Mouse (Mus musculus) naive thymus-derived CD4-positive, alpha-beta T cell, adult 2 months (primary cell): Measurements from ENCODE around the gene Zbtb41.

Experiments used
- DNase-seq: peaks from one replicate; pipeline ENCODE4 v3.0.0-alpha.2; 2011; ENCODE audit warnings: low read depth

The Zbtb41 gene

DNA sequence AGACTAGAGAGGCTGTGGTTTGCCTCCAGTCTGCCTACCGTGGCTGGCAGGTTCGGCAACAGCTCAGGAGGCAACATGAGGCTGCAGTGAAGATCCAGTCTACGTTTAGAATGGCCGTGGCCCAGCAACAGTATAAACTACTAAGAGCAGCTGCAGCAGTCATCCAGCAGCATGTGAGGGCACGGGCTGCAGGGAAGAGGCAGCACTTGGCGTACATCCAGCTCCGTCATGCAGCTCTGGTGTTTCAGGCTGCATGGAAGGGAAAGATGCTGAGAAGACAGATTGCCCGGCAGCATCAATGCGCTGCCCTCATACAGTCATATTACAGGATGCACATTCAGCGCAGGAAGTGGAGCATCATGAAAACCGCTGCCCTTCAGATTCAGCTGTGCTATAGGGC, 56.8 kb downstream of the Zbtb41 start:
- DNase-seq = no peak

DNA sequence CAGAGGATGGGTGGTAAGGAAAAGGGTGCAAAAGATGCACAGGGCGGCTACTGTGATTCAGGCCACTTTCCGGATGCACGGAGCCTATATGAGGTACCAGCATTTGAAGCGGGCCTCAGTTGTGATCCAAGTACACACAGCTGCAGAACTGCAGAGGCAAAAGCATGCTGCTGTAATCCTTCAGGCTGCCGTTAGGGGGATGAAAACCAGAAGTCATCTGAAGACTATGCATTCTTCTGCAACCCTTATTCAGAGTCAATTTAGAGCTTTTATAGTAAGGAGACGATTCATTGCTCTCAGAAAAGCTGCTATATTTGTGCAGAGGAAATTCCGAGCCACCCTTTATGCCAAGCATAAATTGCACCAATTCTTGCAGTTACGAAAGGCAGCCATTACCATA, 58.2 kb downstream of the Zbtb41 start:
- no peak for DNase-seq

DNA sequence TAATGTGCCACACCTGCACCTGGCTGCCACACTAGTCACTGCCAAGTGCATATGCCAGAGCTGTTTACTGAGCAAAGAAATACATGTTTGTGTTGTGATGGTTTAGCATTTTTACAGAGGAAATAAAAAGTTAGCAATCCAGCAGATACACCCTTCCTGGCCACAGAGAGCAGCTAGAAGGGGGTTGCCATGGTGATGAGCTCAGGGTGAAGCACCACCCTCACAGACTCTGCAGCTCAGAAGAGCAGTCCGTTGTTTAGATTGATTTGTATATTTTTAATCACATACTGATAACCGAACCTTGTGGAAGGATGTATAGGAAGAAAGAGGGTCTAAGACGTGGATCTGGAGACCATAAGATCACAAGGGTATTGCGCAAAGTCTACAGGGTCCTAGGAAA, 59.1 kb downstream of the Zbtb41 start:
- DNase-seq = no peak

DNA sequence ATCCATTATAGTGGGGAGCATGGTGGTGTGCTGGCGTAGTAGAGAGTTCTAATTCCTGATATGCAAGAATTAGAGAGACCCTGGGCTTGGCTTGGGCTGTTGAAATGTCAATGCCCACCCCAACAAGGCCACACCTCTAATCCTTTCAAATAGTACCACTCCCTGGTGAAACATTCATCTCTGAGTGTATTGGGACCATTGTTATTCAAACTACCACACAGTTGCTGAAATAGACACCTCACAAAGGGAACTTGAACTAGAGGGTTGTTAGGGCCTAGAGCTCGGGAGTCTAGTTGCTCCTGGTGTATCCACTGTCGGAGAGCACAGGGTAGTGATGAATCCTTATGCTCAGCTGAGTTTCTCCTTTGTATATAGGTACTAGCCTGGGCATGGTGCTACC, 72.5 kb downstream of the Zbtb41 start:
- no peak for DNase-seq

DNA sequence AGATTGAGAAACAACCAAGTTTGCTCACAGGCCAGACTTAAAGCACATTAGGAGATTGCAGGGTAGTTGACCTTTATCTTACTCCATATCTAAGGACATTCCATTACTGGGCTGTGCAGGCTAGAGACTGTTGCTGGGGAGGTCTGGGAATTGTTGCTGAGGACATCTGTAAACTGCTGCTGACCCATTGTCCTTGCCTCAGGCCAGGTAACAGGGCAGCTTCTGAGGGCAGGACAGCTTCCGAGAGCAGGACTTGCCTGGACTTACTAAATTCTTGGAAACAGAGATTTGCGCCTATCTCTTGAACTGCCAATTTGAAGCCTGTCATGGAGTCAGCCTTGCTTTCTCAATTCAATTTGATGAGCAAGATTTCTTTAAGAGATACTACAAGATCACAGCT, 73.3 kb downstream of the Zbtb41 start:
- DNase-seq = no peak

DNA sequence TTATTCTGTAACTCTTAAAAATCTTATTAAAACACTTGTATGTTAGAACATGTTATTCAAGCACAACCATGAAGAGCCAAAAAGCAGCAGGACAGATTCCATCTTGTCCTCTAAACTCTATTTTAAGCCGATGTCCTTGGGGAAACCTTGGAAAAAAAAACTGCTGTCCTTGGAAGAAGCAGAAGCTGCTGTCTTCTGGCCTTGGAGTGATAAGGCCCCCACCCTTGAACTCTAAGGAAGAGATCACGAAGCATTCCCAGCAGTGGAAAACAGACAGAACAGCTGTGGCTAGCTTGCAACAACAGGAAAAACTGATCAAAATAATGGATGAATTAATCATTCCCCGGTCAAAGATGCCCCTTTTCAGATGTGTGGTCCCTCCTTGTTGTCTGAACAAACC, 74.1 kb downstream of the Zbtb41 start:
- DNase-seq = no peak

DNA sequence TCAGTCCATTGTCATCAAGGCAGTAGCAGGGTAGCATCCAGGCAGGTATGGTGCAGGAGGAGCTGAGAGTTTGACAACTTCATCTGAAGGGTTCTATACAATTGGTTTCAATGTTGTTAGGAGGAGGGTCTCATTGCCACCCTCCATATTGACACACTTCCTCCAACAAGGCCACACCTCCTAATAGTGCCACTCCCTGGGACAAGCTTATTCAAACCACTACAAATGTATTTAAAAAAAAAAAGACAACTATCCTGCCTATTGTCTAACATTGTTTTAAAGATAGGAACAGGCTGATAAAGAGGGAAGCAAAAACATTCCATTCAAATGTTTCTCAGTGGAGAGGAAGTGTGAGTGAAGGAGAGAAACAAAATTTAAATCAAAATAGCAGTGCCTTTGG, 77.7 kb downstream of the Zbtb41 start:
- DNase-seq = no peak

DNA sequence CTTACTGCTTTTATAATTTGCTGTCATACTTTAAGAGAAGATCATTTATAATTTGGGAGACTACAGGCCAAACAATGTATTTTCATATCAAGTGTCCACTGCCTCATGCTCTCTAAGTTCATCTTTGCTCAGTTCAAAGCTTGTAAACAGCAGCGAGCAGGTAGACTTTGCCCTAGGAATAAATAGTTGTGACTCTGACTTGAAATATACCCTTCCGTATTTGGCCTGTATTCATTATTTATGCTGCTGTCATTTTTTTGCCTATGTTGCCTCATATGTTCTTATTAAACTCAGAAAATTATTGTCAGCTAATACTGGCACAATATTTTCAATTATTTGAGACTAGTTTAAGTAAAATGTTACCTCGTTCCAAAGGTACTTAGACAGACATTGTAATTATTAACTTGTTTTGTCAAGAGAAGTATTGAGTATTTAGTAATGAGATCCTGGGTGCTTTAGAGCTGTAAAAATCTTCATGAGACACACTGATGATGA, 79.2 kb downstream of the Zbtb41 start, which contains the start of gene F13b:
F13b (plus strand) TSS at position 445 of the 495 bp plus-strand sequence.
- no peak for DNase-seq
